Mouse (Mus musculus) intestine, embryonic 15.5 days (tissue): ENCODE results near the gene Zfp985. TPM values are rescaled to one million over a fixed set of nuclear protein-coding genes. Genes with fewer than 3 reads are reported as not detected.
"Not testable (repeated sequence)": the region's sequence is repeated elsewhere in the genome, so short reads cannot be mapped to it uniquely, and the experiment has no call there.

Experiments
- ATAC-seq: fragments of 200-750 bp; cut with Nextera tagmentation; 2 replicates; pipeline ENCODE4 v1.8.0; 2017; ENCODE audit warnings: moderate TSS enrichment, moderate library complexity
- H3K27ac ChIP-seq: fragments of 300-500 bp; sonication (generic); 2 replicates; pipeline ENCODE4 v1.5.1; 2015; ENCODE audit warnings: mild to moderate bottlenecking, inconsistent platforms
- H3K27me3 ChIP-seq: fragments of 300-500 bp; sonication (generic); replicated peaks from 2 replicates; pipeline ENCODE4 v1.6.1; 2015; ENCODE audit warnings: inconsistent platforms
- H3K36me3 ChIP-seq: fragments of 300-500 bp; sonication (generic); 2 replicates; pipeline ENCODE4 v1.6.1; 2015; ENCODE audit warnings: inconsistent platforms
- H3K4me1 ChIP-seq: fragments of 300-500 bp; sonication (generic); replicated peaks from 2 replicates; pipeline ENCODE4 v1.6.1; 2015; ENCODE audit warnings: inconsistent platforms
- H3K4me2 ChIP-seq: fragments of 300-500 bp; sonication (generic); replicated peaks from 2 replicates; pipeline ENCODE4 v1.6.1; 2015; ENCODE audit warnings: mild to moderate bottlenecking, inconsistent platforms
- H3K4me3 ChIP-seq: fragments of 300-500 bp; sonication (generic); replicated peaks from 2 replicates; pipeline ENCODE4 v1.5.1; 2015; ENCODE audit warnings: inconsistent platforms
- H3K9ac ChIP-seq: fragments of 300-500 bp; sonication (generic); 2 replicates; pipeline ENCODE4 v1.6.1; 2015; ENCODE audit warnings: inconsistent platforms
- H3K9me3 ChIP-seq: fragments of 300-500 bp; sonication (generic); 2 replicates; pipeline ENCODE4 v1.6.1; 2016; ENCODE audit warnings: inconsistent platforms
- WGBS: fragments of 180-500 bp; shearing (Covaris S2); methylation state at CpG from one replicate; pipeline ENCODE4 v1.1.7; 2015; 5-methylcytosine and 5-hydroxymethylcytosine counted together
- polyA plus RNA-seq: library from polyadenylated mRNA; unstranded; fragments of >200 nt; fragmentation: Nextera tagmentation; extraction: Ambion mirVana; gene quantifications from 2 replicates; pipeline ENCODE4 v1.2.1, GENCODE M21; 2015

Zfp985 gene
- polyA plus RNA-seq, 1 experiment from 2014 or later: 0.49 TPM

DNA sequence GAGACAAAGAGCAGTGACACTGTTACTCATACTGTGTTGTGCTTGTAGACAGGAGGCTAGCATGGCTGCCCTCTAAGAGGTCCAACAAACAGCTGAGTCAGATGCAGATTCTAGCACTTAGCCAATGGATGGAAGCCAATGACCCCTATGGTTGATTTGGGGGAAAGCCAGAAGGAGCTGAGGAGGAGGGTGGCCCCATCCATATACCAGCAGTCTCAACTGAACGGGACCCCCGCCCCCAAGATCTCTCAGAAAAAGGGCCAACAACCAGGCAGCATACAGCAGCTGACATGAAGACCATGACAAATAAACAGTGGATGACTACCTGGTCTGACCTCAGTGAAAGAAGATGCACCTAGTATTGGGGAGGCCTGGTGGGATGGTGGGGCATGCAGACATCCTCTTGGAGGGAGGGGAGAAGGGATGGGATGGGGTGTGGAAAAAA is 80.8 kb downstream of the Zfp985 start:
- H3K4me3 ChIP-seq, H3K27ac ChIP-seq, H3K4me2 ChIP-seq, H3K27me3 ChIP-seq, H3K9ac ChIP-seq, ATAC-seq, H3K9me3 ChIP-seq, H3K4me1 ChIP-seq, H3K36me3 ChIP-seq: not testable (repeated sequence)
- WGBS: no CpG with 5 or more reads among the region's 2 CpGs

Other genes with a start within 250 kb of the Zfp985 start
- gene Zfp988, start 247.6 kb upstream of the Zfp985 start, polyA plus RNA-seq: 0.36 and 0.39 TPM in 2 replicates
- gene Zfp978, start 192.0 kb upstream of the Zfp985 start, polyA plus RNA-seq: not detected in 2 replicates
- gene Zfp982, start 60.9 kb upstream of the Zfp985 start, polyA plus RNA-seq: 4.0 and 5.2 TPM in 2 replicates
- 0.24 and 0.30 TPM in 2 replicates for gene Gm16503, start 13.1 kb upstream of the Zfp985 start, polyA plus RNA-seq
- 2.6 and 2.7 TPM in 2 replicates for gene Zfp979, start 89.2 kb downstream of the Zfp985 start, polyA plus RNA-seq
- not detected in 2 replicates for gene Zfp534, start 149.3 kb downstream of the Zfp985 start, polyA plus RNA-seq